Mouse (Mus musculus) stomach, embryonic 14.5 days (tissue): ENCODE data around the gene Tenm3. TPM values are rescaled to one million over a fixed set of nuclear protein-coding genes. Genes with fewer than 3 reads are reported as not detected.

Source experiments
- ATAC-seq: fragments of 200-750 bp; cut with Nextera tagmentation; 2 replicates; pipeline ENCODE4 v1.8.0; 2017; ENCODE audit warnings: low read depth, moderate TSS enrichment; ENCODE audit not compliant: insufficient number of reproducible peaks, insufficient read depth, low FRiP score
- H3K27ac ChIP-seq: fragments of 300-500 bp; sonication (generic); 2 replicates; pipeline ENCODE4 v1.5.1; 2014; ENCODE audit warnings: mild to moderate bottlenecking, low read length, moderate library complexity, mixed read lengths
- H3K27me3 ChIP-seq: fragments of 300-500 bp; sonication (generic); 2 replicates; pipeline ENCODE4 v1.6.1; 2014; ENCODE audit warnings: low read length, control low read depth, mixed read lengths; ENCODE audit not compliant: control insufficient read depth, insufficient read depth
- H3K36me3 ChIP-seq: fragments of 300-500 bp; sonication (generic); 2 replicates; pipeline ENCODE4 v1.6.1; 2014; ENCODE audit warnings: mild to moderate bottlenecking, control low read depth, low read length, moderate library complexity, mixed read lengths; ENCODE audit not compliant: control insufficient read depth, insufficient read depth
- H3K4me1 ChIP-seq: fragments of 300-500 bp; sonication (generic); 2 replicates; pipeline ENCODE4 v1.6.1; 2014; ENCODE audit warnings: low read length, control low read depth, mixed read lengths; ENCODE audit not compliant: control insufficient read depth, insufficient read depth
- H3K4me2 ChIP-seq: fragments of 300-500 bp; sonication (generic); replicated peaks from 2 replicates; pipeline ENCODE4 v1.6.1; 2014; ENCODE audit warnings: low read depth, low read length, control low read depth
- H3K4me3 ChIP-seq: fragments of 300-500 bp; sonication (generic); 2 replicates; pipeline ENCODE4 v1.5.1; 2014; ENCODE audit warnings: low read depth, low read length, control low read depth
- H3K9ac ChIP-seq: fragments of 300-500 bp; sonication (generic); replicated peaks from 2 replicates; pipeline ENCODE4 v1.6.1; 2014; ENCODE audit warnings: low read depth, mild to moderate bottlenecking, control low read depth, low read length, moderate library complexity, mixed read lengths
- H3K9me3 ChIP-seq: fragments of 300-500 bp; sonication (generic); 2 replicates; pipeline ENCODE4 v1.6.1; 2016; ENCODE audit warnings: low read depth, low read length, control low read depth; ENCODE audit not compliant: control insufficient read depth
- WGBS: fragments of 180-500 bp; shearing (Covaris S2); extraction: QIAGEN DNeasy Blood & Tissue Kit; methylation state at CpG from one replicate; pipeline ENCODE4 v1.1.7; 2014; 5-methylcytosine and 5-hydroxymethylcytosine counted together
- polyA plus RNA-seq: library from polyadenylated mRNA; unstranded; fragments of >200 nt; fragmentation: Nextera tagmentation; extraction: Ambion mirVana; gene quantifications from 2 replicates; pipeline ENCODE4 v1.2.1, GENCODE M21; 2014

Tenm3 gene
- polyA plus RNA-seq, 1 experiment from 2014 or later = 29.8 TPM

DNA sequence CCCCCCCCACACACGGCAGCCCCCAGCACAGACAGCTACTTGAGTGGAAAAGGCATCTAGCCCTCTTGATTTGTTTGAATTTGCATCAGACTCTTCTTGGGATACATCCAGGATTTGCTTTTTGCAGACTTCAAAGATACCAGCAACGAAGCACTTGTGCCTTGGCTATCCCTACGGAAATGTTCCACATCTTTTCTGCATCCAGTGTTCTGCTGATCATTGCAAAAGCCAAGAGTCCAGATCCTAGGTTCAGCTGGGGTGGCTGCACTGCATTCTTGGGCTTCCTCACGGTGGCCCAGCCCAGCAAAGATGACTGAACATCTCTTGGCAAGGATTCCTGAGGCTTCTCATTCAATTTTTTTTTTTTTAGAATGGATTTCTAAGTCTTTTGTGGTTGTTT is 275.1 kb downstream of the Tenm3 start:
- no peak for ATAC-seq
- H3K36me3 ChIP-seq = no peaks in the 10 kb centered on the region
- WGBS = 45% methylated on average over 4 of the region's 4 CpGs

DNA sequence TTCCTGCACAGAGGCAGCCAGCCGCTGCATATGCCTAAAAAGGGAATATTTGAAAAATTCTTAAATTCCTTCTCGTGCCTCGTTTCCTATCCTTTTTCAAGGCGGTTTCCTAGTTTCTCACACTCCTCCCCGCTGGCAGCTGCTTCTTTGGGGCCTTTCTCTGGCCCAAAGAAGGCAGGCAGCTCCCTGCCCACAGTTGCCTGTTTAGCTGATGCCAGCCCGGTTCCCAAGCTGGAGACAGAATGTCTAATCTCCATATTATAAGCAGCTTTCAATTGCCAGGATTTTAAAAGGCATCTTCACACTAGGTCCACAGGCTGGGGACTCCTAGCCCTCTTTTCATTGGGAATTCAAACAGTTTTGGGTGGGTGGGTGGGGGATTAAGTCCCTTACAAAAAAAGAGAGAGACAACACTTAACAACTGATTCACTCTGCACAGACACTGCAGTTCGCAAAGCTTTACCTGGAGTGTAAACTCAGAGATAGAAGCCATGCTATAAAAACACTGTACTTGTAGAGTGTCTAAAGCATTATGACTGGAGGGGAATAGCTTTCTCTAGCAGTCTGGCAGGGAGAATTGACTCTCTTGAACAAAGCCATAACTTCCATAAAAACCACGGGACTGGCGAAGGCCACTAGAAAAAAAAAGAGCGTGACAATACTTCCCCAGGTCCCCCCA is 275.7 kb downstream of the Tenm3 start:
- 49% methylated on average over 10 of the region's 10 CpGs for WGBS
- H3K4me3 ChIP-seq = no peak overlapping the region
- H3K4me2 ChIP-seq = no peak overlapping the region
- H3K36me3 ChIP-seq = no peaks in the 10 kb centered on the region
- H3K4me1 ChIP-seq = peaks cover 3% of the 10 kb centered on the region; the same call in 1 of the 2 replicates
- no peak for ATAC-seq
- H3K9ac ChIP-seq = no peak overlapping the region
- H3K27me3 ChIP-seq = no peaks in the 10 kb centered on the region
- peak overlapping the region; percentile 55; the same call in 1 of the 2 replicates for H3K27ac ChIP-seq
- no peaks in the 10 kb centered on the region for H3K9me3 ChIP-seq

More for the DNA sequence above, 275.1 kb downstream of the Tenm3 start:
- Histone ChIP-seq H3K4me1 (peaks cover 3% of the 10 kb centered on the region; the same call in 1 of the 2 replicates), H3K4me3 (no peak overlapping the region), H3K27me3 (no peaks in the 10 kb centered on the region), H3K9me3 (no peaks in the 10 kb centered on the region), H3K9ac (no peak overlapping the region), H3K27ac (peak overlapping the region; percentile 55; the same call in 1 of the 2 replicates), H3K4me2 (no peak overlapping the region)

DNA sequence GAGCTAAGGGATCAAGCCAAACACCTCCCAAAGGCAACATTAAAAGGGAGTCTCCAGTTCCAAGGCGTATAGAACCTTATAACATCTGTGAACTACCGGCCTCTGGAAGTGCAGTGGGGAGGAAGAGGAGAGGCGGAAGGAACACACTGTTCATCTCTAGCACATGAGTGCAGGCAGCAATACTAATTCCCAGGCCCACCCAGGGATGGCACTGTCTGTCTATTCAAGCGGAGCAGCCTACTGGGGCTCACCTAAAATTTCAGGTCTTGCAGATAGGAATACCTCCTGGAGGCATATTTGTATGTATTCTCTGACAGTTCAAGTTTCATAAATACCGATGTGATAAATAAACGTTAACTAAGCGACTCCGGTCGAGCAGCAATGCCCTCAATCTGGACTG is 283.5 kb downstream of the Tenm3 start:
- H3K4me2 ChIP-seq = no peak overlapping the region
- no peaks in the 10 kb centered on the region for H3K4me1 ChIP-seq
- WGBS = 66% methylated on average over 9 of the region's 9 CpGs
- H3K9me3 ChIP-seq = no peaks in the 10 kb centered on the region
- H3K4me3 ChIP-seq = no peak overlapping the region
- no peak for ATAC-seq
- H3K27me3 ChIP-seq = no peaks in the 10 kb centered on the region
- no peaks in the 10 kb centered on the region for H3K36me3 ChIP-seq
- H3K27ac ChIP-seq = no peak overlapping the region
- H3K9ac ChIP-seq = no peak overlapping the region

- 0 out of 2 replicates have a peak, but pooled peaks cover 4% of the 10 kb centered on the region for H3K4me1 ChIP-seq
These were observed 288.1 kb downstream of the Tenm3 start for GRCm38 (mm10) chr8:48555546-48556141.

GRCm38 (mm10) chr8:48554762-48555545 is 288.8 kb downstream of the Tenm3 start:
- WGBS = under 1% methylated on average over 68 of the region's 86 CpGs
- Histone ChIP-seq H3K9ac (peak overlapping the region; percentile 61), H3K4me1 (0 out of 2 replicates have a peak, but pooled peaks cover 7% of the 10 kb centered on the region), H3K36me3 (no peaks in the 10 kb centered on the region), H3K9me3 (no peaks in the 10 kb centered on the region), H3K27me3 (no peaks in the 10 kb centered on the region), H3K4me3 (peak overlapping the region; percentile 74), H3K4me2 (peak overlapping the region; percentile 78), H3K27ac (peak overlapping the region; percentile 87)
- peak; percentile 94 for ATAC-seq

More at GRCm38 (mm10) chr8:48555546-48556141, 288.1 kb downstream of the Tenm3 start:
- peak overlapping the region; percentile 74 for H3K4me3 ChIP-seq
- no peaks in the 10 kb centered on the region for H3K27me3 ChIP-seq
- H3K27ac ChIP-seq = peak overlapping the region; percentile 87
- no peaks in the 10 kb centered on the region for H3K36me3 ChIP-seq
- ATAC-seq = peak; percentile 80
- H3K9ac ChIP-seq = peak overlapping the region; percentile 61
- under 1% methylated on average over 55 of the region's 55 CpGs for WGBS
- H3K9me3 ChIP-seq = no peaks in the 10 kb centered on the region
- peak overlapping the region; percentile 78 for H3K4me2 ChIP-seq

DNA sequence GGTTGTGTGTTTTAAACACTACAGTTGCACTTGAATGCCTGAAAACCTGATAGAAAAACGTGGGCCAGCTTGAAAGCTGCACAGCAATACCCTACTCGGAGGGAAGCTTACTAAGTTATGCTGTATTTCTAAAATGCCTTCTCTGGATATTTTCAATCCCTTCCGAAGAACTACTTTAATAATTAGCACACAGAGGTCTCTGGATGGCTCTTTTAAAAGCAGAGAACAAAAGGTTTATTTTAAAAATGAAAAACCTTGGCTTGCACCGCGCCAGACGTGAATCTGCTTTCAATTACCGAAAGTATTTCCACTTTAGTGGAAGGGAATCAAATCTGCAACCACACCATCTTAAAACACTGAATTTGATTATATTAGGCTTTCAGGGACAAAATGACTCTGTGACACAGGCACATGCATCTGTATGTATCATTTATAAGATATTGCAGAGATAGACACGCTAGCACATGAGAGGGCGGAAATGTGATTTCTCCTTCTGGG is 289.9 kb downstream of the Tenm3 start:
- Histone ChIP-seq H3K9ac (0 out of 2 replicates have a peak overlapping the region, but pooled peaks have one; percentile 12), H3K27me3 (no peaks in the 10 kb centered on the region), H3K4me3 (peak overlapping the region; percentile 74), H3K9me3 (no peaks in the 10 kb centered on the region), H3K4me2 (peak overlapping the region; percentile 78), H3K4me1 (0 out of 2 replicates have a peak, but pooled peaks cover 7% of the 10 kb centered on the region), H3K36me3 (no peaks in the 10 kb centered on the region), H3K27ac (peak overlapping the region; percentile 22; the same call in 1 of the 2 replicates)
- 1% methylated on average over 9 of the region's 9 CpGs for WGBS
- ATAC-seq = no peak

- Histone ChIP-seq H3K4me2 (no peak overlapping the region), H3K27ac (no peak overlapping the region), H3K4me3 (no peak overlapping the region), H3K36me3 (no peaks in the 10 kb centered on the region), H3K4me1 (0 out of 2 replicates have a peak, but pooled peaks cover 7% of the 10 kb centered on the region), H3K9me3 (no peaks in the 10 kb centered on the region), H3K9ac (no peak overlapping the region), H3K27me3 (no peaks in the 10 kb centered on the region)
- ATAC-seq = no peak
- WGBS = 66% methylated on average over 2 of the region's 2 CpGs
These were observed 291.4 kb downstream of the Tenm3 start for GRCm38 (mm10) chr8:48552306-48552705.

- H3K27ac ChIP-seq = no peak overlapping the region
- H3K4me2 ChIP-seq = no peak overlapping the region
- WGBS = 41% methylated on average over 5 of the region's 5 CpGs
These were observed 292.4 kb downstream of the Tenm3 start for GRCm38 (mm10) chr8:48551370-48551769.

More at GRCm38 (mm10) chr8:48551370-48551769, 292.4 kb downstream of the Tenm3 start:
- no peaks in the 10 kb centered on the region for H3K9me3 ChIP-seq
- H3K9ac ChIP-seq = no peak overlapping the region
- no peak for ATAC-seq
- no peaks in the 10 kb centered on the region for H3K27me3 ChIP-seq
- no peaks in the 10 kb centered on the region for H3K36me3 ChIP-seq
- H3K4me3 ChIP-seq = no peak overlapping the region
- H3K4me1 ChIP-seq = 0 out of 2 replicates have a peak, but pooled peaks cover 7% of the 10 kb centered on the region
